Mouse (Mus musculus): ENCODE data around the gene Tfeb.

DNA sequence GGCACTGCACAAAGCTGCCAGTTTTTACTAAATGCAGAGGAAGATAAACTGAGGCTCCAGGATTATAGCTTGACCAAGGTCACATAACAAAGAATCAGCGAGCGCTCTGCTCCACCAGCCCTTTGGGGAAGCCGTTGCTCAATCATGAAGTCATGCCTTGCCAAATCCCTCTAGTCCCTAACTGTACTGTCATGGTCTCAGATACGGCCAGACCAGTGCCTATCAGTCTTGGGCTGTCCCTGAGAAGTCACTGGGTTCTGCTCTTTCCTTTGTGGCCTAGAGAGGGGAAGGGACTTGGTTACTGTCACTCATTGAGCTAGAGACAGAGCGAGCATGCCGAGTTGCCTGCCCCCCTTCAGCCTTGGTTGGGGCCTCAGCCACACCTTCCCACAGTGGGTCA, 47.6 kb downstream of the Tfeb start:
- TF ChIP-seq POLR2A (IDR thresholded peaks at IDR 0.05; ENCODE audit: borderline replicate concordance, low read depth, low read length): no peak
- no peak for TF ChIP-seq CTCF (IDR thresholded peaks at IDR 0.05; ENCODE audit: low read depth, low read length)

Measured in bone marrow macrophage, adult 2 months (primary cell).